Mouse (Mus musculus) left cerebral cortex, adult 8-10 months (tissue): ENCODE measurements around the gene Heg1. TPM values are rescaled to one million over a fixed set of nuclear protein-coding genes. Genes with fewer than 3 reads are reported as not detected.

Source experiments
- DNase-seq, 2 experiments: peaks; one replicate each; pipeline ENCODE4 v3.0.0; 2022; ENCODE audit warnings: low spot score in 2 of 2
- total RNA-seq, 4 experiments: library from RNA; stranded (reverse); gene quantifications; 2 replicates each; pipeline ENCODE4 v1.2.4; 2022

Gene Heg1
- total RNA-seq: 10 to 100 TPM; 28.1 to 32.8 (median 31.7) TPM

- DNase-seq: peak; percentile 39 to 50
These were observed at the start of gene Heg1 for GRCm38 (mm10) chr16:33684162-33684702. Heg1 (plus strand) TSS chr16:33684370.

- no peak for DNase-seq
These were observed 48.2 kb upstream of the Heg1 start for GRCm38 (mm10) chr16:33635836-33636595.

GRCm38 (mm10) chr16:33641779-33642178 lies 42.4 kb upstream of the Heg1 start:
- no peak for DNase-seq

GRCm38 (mm10) chr16:33653116-33653515 lies 31.1 kb upstream of the Heg1 start:
- DNase-seq: no peak

- DNase-seq: peak in 1 of 2 experiments; percentile 30
These were observed 28.7 kb upstream of the Heg1 start for GRCm38 (mm10) chr16:33655443-33655842.

GRCm38 (mm10) chr16:33657191-33657590 lies 27.0 kb upstream of the Heg1 start:
- DNase-seq: no peak

- DNase-seq: no peak
These were observed 26.0 kb upstream of the Heg1 start for GRCm38 (mm10) chr16:33658121-33658520.

- no peak for DNase-seq
These were observed 24.6 kb upstream of the Heg1 start for GRCm38 (mm10) chr16:33659521-33659920.

- no peak for DNase-seq
These were observed 24.0 kb upstream of the Heg1 start for GRCm38 (mm10) chr16:33660125-33660524.

- DNase-seq: no peak
These were observed 21.3 kb upstream of the Heg1 start for GRCm38 (mm10) chr16:33662841-33663240.

GRCm38 (mm10) chr16:33666226-33666625 lies 17.9 kb upstream of the Heg1 start:
- DNase-seq: no peak

GRCm38 (mm10) chr16:33666985-33667538 lies 17.1 kb upstream of the Heg1 start:
- DNase-seq: no peak

GRCm38 (mm10) chr16:33668448-33668847 lies 15.7 kb upstream of the Heg1 start:
- DNase-seq: no peak

- no peak for DNase-seq
These were observed 15.1 kb upstream of the Heg1 start for GRCm38 (mm10) chr16:33669072-33669471.

GRCm38 (mm10) chr16:33670340-33670739 lies 13.8 kb upstream of the Heg1 start:
- DNase-seq: no peak

- no peak for DNase-seq
These were observed 13.2 kb upstream of the Heg1 start for GRCm38 (mm10) chr16:33670933-33671332.

- DNase-seq: no peak
These were observed 12.0 kb upstream of the Heg1 start for GRCm38 (mm10) chr16:33672188-33672587.

GRCm38 (mm10) chr16:33672643-33673042 lies 11.5 kb upstream of the Heg1 start:
- no peak for DNase-seq

- DNase-seq: no peak
These were observed 10.6 kb upstream of the Heg1 start for GRCm38 (mm10) chr16:33673530-33674109.

GRCm38 (mm10) chr16:33675151-33675847 lies 8.9 kb upstream of the Heg1 start:
- DNase-seq: no peak

GRCm38 (mm10) chr16:33675848-33676184 lies 8.4 kb upstream of the Heg1 start:
- no peak for DNase-seq
